Mouse (Mus musculus) heart, postnatal 25 days (tissue): ENCODE results near the gene Enthd1. TPM values are rescaled to one million over a fixed set of nuclear protein-coding genes. Genes with fewer than 3 reads are reported as not detected.
"Not testable (repeated sequence)": the region's sequence is repeated elsewhere in the genome, so short reads cannot be mapped to it uniquely, and the experiment has no call there.

Experiments
- DNase-seq: peaks from one replicate; pipeline ENCODE4 v3.0.0; 2022; ENCODE audit warnings: low spot score
- intact Hi-C: fragments of 180-260 bp; cut with DNase I; formaldehyde crosslinking; loops from one replicate; pipeline ENCODE4 v1.15.1; 2025
- total RNA-seq, 2 experiments: library from RNA; stranded (reverse); gene quantifications; 2 replicates each; pipeline ENCODE4 v1.2.3; 2021

The Enthd1 gene
- total RNA-seq, 2 experiments from 2014 or later = not detected

GRCm38 (mm10) chr15:80544115-80544514, 20.8 kb downstream of the Enthd1 start:
- DNase-seq = no peak
- intact Hi-C loops = no loop called here

DNA sequence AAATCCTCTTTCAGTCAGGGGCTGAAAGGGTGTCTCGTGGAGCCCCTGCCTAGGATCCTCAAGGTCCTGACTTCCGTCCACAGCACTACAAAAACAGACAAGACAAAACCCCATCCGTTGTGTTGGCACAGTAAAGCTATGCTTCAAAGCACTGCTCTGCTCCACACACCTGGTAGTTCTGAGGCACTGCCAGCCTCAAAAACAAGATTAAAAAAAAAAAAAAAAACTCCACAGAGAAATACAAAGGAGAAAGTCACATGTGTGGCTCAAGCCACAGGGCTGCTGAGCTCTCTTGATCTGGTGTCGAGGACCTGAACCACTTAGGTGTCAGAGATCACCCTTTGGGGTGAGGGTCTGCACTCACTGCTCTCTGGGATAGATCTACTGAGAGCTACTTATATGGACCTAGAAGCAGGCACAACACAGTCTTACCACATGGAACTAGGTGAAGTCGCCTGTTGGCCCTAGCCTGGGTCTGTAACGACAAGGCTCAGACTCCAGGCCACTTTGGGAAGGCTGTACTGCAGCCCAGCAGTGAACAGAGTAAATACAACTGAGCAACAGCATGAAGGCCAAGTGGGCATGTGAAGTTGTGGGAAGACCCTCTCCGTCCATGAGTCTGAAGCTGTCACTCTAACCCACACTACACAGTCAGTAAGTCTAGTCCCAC, 26.1 kb downstream of the Enthd1 start:
- intact Hi-C loops = no loop called here
- DNase-seq = no peak

- DNase-seq = no peak
- intact Hi-C loops = no loop called here
Measured at GRCm38 (mm10) chr15:80538075-80538474, 26.9 kb downstream of the Enthd1 start.

DNA sequence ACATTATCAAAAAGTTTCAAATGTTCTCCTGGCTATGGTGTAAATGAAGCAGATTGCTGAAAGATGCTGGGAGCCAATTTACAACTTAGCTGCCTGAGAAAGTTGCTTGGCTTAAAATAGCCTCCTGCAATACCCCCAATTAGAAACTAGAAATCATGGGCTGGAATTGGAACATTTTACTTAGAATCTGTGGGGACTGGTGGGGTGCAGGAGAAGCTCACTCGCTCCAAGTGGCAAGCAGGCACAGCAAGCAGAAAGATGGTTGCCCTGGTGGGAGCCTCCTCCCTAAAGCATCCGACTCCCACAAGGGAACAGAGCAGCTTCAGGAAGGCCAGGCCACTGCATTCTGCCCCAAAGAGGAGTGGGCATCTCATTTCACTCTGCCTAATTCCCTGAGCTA, 28.9 kb downstream of the Enthd1 start:
- intact Hi-C loops = no loop called here
- no peak for DNase-seq

DNA sequence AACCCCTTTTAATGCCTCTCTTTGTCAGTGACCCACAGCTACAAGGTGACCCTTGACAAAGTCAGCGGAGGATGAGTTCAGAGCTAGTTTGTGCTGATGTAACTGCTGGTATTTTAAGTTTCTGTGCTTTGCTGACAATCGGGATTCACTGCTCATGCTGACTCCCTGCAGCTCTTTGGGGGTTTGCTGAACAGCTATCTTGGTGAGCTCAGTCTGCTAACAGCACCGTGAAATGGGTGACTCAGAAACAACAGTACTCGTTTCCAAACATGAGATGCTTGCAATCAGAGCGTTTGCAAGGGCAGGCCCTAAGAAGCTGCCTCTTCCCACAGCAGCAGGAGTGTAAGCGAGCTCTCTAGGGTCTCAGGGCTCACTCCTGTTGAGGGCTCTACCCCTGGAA, 31.7 kb downstream of the Enthd1 start:
- DNase-seq = no peak
- intact Hi-C loops = no loop called here

DNA sequence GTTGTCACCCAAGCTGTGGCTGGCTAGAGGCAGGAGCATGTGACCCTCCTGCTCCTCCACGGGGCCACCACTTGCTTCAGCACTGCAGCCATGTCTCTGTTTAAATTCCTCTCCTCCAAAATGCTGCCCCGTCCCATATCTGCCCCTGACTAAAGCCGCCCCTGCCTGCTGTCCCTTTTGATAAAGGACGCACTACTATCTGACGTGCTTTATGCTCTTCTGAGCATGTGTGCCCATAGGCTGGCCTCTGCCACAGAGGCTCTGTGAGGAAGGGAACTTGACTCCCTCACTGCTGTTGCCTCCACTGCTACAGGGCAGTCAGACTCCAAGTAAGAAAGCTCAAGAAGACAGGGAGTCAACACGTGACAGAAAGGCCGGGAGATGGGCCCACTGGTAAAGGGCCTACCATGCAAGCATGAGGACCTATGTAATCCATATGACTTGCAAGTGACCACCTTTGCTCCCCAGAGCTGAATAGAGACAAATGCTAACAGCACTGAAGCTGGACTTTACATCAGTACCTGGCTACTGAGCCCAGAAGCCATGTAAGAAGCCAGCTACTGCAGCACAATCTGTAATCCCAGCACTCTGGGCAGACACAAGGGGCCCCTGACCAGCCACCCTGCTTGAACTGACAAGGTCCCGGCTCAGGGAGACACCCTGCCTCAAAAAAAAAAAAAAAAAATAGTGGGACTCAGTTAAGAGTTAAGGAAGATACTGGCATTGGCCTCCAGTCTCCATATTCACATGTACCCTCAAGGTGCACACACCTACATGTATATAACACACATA, 32.5 kb downstream of the Enthd1 start:
- intact Hi-C loops = no loop called here
- DNase-seq = no peak

GRCm38 (mm10) chr15:80531026-80531425, 33.9 kb downstream of the Enthd1 start:
- intact Hi-C loops = no loop called here
- no peak for DNase-seq

- intact Hi-C loops = no loop called here
- no peak for DNase-seq
Measured at GRCm38 (mm10) chr15:80529955-80530869, 34.7 kb downstream of the Enthd1 start.

DNA sequence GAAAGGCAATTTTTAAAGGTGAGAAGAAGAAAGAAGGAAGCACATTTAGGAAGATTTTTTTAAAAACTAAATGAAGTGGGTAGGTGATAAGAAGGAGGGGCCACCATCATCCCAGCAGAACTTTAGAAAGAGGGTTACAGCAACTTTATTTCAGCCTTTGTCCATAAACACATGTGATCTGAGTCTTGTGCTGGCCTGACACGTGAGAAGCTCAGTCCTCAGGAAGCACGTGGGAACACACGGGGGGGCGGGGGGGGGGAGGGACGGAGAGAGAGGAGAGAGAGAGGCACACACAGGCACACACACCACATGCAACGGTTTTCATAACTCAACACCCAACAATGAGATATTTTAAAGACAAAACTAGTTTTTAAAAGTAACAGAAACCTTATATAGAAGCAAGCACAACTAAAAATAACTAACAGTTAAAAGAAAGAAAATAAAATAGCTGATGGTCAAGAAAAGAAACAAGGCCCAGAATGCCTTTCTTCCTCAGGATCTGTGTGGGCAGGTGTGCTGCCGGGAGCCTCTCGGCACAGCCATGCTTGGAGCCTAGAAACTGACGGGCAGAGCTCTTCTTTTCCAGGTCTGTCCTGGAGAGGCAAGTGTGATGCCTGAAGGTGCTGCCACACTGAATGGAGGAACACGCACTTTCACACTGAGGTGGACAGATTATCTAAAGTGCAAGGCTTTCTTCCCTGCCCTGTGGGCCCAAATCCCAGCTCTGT, 43.1 kb downstream of the Enthd1 start:
- intact Hi-C loops = no loop called here
- no peak for DNase-seq

DNA sequence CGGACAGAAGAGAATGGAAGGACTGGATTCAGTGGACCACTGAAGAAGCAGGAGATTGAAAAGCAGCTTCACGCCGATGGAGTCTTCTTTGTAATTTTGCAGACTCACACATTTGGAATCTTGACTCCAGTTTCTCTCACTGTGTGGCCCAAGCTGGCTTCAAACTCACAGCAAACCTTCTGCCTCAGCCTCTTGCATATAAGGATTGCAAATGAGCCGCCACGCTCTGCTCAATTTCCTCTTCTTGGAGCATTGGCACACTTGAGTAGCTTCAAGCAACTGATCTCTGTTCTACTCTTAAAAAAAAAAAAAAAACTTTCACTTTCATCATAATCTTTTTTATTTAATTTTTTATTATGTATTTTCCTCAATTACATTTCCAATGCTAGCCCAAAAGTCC, 45.0 kb downstream of the Enthd1 start:
- intact Hi-C loops = no loop called here
- DNase-seq = no peak

DNA sequence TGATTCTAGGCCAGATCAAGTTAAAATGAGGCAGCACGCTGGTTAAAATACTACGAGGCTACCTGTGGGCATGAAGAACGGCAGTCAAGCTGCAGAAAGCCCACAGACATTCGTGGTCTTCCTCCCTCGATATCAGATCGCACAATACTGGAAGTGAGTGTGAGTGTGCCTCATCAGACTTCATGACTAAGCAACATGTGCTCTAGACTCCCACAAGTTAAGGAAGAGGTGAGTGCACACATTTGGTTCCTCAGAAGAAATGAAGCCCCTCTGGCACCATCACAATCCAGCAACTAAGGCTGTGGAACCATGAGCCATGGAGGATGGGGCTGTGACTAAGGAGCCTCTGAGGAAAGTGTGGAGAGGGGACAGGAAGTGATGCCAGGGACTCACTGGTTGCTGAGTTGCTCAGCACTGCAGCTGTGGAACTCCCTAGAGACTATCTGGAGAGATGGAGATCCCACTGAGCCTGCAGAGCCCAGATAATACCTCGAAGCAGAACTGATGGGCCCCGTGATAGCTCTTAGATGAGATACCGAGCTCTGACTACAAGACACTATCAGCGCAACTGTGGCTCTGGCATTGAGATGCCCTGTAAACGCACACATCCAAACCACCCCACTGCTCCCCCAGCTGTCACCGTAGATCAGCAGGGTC, 46.3 kb downstream of the Enthd1 start:
- intact Hi-C loops = no loop called here
- no peak for DNase-seq

DNA sequence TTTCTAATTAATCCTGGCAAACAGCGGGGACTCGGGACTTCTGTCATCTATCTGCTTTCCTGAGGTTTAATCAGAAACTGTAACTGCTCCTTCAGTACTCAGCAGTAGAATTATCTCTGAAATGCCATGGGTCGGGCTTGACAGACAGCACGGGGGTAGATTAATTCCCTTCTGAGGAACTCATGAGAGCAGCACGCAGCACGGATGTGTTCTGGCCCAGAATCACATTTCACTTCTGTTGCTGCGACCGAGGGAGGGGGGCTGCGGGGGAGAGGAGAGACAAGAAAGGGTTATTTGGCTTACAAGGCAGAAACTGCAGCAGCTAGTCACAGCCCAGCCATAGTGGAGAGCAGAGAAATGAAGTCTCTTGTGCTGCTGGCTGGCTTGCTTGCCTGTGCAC, 47.0 kb downstream of the Enthd1 start:
- DNase-seq = no peak

GRCm38 (mm10) chr15:80516525-80516924, 48.4 kb downstream of the Enthd1 start:
- intact Hi-C loops = no loop called here
- DNase-seq = no peak

More for the DNA sequence above, 47.0 kb downstream of the Enthd1 start:
- intact Hi-C loops = no loop called here

- no peak for DNase-seq
- intact Hi-C loops = no loop called here
Measured at GRCm38 (mm10) chr15:80505086-80505485, 59.9 kb downstream of the Enthd1 start.

DNA sequence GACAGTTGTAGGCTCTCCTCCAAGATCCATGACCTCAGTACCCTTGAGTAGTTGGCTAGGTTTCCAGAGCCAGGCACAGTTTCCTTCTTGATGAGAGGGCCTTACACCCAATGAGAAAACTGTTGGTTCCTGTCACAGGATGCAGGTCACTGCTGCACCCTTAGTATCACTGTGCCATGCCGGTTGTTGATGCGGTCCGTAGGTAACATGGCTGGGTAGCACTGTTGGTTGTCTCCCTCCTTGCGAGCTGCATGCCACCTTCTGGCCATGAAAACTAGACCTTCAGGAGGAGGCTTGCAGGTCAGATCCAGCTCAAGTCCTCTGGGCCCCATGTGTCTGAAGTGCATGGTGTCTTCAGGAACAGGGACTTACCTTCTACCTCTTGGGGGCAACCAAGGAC, 61.8 kb downstream of the Enthd1 start:
- intact Hi-C loops, DNase-seq: not testable (repeated sequence)

DNA sequence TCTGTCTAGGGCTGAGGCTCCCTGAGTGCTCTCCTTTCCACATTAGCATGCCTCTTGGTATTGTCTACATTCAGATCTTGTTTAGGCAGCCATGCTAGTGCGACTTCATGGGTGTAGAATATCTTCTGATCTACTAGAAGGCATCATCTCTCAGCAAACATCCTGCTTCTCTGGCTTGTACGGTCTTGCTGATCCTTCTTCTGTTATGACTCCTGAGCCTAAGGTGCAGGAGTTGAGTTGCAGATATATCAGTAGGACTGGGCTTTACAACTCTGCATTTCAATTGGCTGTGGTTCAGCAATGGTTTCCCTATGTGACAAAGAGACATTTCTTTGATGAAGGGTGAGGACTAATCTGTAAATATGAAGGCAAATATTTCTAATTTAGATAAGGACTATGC, 62.2 kb downstream of the Enthd1 start:
- DNase-seq = no peak
- intact Hi-C loops = no loop called here

GRCm38 (mm10) chr15:80501106-80502096, 63.6 kb downstream of the Enthd1 start:
- intact Hi-C loops = no loop called here
- no peak for DNase-seq

- DNase-seq = no peak
- intact Hi-C loops = no loop called here
Measured at GRCm38 (mm10) chr15:80500426-80500825, 64.5 kb downstream of the Enthd1 start.
